Mouse (Mus musculus) CD4-positive, CD25-positive, alpha-beta regulatory T cell, adult 2 months (primary cell): ENCODE data around the gene Cand2.

Source experiments
- DNase-seq: peaks from one replicate; pipeline ENCODE4 v3.0.0-alpha.2; 2012; ENCODE audit warnings: low read depth, low spot score

Gene Cand2

DNA sequence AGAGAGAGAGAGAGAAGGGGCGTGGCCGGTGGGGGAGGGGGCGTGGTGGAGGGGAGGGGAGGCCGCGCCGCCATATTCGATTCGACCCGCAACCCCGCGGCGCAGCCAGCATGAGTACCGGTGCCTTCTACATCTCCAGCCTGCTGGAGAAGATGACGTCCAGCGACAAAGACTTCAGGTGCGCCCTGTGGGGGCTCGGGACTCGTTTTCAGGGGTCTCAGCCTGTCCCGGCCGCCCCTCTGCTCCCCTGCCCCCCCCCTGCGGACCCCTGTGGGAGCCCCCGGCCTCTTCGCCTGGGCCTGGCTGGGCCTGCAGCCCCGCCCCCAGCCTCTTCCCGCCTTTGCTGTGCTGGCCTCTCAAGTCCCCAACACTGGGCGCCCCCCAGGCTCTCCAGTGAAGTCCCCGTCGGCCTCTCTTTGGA, at the start of gene Cand2:
Gene Cand2 (plus strand): TSS at position 38 of the 421 bp plus-strand sequence.
- peak; percentile 82 for DNase-seq

- peak; percentile 80 for DNase-seq
These were observed 47.2 kb upstream of the Cand2 start for GRCm38 (mm10) chr6:115727108-115727507.

GRCm38 (mm10) chr6:115727570-115727969, 46.8 kb upstream of the Cand2 start:
- DNase-seq, result no peak

DNA sequence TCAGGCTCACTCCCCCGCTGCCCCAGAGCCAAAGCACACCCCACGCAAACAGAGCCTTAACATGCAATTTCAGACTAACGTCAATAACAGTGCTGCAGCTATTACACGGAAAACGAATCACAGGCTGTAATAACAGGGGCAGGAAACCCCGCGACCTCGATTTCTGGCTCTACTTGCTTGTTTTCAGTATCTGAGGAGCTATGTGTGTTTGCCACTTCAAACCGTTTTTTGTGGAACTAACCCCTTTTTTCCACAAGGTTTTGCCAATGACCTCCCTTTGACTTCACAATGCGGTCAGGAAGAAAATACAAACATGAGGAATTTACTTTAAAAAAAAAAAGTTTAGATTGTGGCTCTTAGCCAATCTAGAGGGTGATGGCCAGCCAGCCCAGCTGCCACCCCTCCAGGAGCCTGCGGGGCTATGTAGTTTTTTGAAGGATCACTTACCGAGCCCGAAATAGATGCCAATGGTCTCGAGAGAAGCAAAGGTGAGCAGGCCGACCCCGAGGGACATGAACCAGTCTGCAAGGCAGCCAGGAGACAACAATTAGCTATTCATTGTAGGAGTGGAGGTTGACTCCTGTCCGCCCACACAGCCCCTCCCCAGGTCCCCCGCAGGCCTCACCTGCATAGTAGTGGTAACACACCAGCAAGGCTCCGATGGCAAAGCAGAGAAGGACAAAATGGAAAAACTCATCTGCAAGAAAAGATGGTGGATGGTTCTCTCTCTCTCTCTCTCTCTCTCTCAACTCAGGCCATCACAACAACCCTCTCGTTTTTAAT, 43.6 kb upstream of the Cand2 start:
- no peak for DNase-seq

DNA sequence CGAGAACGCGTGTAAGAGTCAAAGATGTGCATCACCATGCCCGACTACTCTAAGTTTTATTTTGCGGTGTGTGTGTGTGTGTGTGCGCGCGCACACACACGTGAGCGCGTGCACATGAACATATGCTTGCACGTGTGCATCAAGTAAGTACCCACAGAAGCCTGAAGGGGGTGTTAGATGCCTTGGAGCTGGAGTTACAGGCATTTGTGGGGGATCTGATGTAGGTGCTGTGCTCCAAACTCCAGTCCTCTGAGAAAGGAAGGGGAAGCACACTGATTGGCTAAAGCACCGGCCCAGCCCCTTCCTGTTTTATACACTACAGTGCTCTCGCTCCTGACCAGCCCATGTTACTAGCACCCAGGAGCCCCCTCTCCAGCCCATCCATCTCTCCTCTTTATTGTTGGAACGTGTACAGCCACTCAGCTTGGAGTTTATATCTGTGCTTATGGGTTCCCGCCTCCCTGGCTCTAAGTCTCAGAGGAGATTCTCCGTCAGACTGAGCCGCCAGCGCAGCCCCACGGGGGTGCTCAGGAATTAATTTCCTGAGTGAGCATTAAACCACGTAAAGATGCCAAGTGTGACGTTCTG, 41.9 kb upstream of the Cand2 start:
- DNase-seq, result no peak

GRCm38 (mm10) chr6:115734909-115735308, 39.4 kb upstream of the Cand2 start:
- DNase-seq, result peak; percentile 57

DNA sequence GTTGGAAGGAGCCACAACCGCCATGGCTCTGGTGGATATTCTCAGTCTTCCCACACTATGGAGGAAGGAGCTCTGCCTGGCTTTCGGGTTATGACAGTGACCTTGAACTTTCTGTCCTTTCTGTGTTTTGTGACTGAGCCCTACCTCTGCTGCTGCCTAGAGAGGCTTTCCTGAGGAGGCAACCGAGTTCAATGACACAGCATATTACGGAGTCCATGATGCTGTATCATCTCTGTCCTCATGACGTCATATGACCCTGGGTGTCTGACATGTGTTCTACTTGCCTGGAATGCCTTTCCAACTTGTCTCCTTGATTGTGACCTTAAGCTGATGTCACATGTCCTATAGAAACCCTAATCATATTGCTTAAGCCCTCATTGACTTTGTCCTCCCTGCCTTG, 35.3 kb upstream of the Cand2 start:
- no peak for DNase-seq

DNA sequence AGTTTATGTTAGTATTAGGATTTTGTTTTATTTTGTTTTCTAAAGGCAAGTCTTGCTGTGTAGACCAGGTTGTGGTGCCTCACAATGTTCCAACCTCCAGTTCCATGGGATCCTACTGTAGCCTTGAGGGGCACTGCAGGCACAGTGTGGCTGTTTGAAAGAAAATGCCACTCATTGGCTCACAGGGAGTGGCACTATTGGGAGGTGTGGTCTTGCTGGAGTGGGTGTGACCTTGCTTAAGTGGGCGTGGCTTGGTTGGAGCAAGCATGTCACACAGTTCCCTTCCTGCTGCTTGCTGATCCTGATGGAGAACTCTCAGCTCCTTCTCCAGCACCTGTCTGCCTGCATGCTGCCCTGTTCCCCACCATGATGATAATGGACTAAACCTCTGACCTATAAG, 30.8 kb upstream of the Cand2 start:
- DNase-seq, result peak; percentile 24

GRCm38 (mm10) chr6:115746326-115746725, 28.0 kb upstream of the Cand2 start:
- no peak for DNase-seq

- no peak for DNase-seq
These were observed 18.8 kb upstream of the Cand2 start for GRCm38 (mm10) chr6:115755536-115755935.

DNA sequence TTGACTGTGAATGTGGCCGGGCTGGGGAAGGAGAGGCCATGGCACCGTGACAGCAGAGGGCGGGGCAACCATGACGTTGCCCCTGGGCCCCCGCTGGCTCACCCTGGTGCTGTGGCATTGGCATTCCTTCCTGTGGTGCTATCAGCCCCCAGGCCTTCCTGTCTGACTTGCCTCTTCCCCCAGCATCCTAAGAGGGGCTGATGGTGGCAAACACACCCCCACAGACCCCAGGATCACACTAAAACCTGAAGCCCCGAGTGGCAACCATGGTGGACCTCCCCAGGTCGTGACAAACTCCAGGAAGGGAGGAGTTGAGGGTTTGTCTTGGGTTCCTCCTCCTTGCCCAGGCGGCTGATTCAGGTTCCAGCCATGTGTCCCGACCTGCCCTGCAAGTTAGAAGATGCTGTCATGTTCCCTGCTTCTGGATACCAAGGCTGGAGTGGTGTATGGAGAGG, 15.3 kb upstream of the Cand2 start:
- DNase-seq, result peak; percentile 26

- no peak for DNase-seq
These were observed 14.9 kb upstream of the Cand2 start for GRCm38 (mm10) chr6:115759461-115759860.

GRCm38 (mm10) chr6:115760137-115760536, 14.2 kb upstream of the Cand2 start:
- no peak for DNase-seq

DNA sequence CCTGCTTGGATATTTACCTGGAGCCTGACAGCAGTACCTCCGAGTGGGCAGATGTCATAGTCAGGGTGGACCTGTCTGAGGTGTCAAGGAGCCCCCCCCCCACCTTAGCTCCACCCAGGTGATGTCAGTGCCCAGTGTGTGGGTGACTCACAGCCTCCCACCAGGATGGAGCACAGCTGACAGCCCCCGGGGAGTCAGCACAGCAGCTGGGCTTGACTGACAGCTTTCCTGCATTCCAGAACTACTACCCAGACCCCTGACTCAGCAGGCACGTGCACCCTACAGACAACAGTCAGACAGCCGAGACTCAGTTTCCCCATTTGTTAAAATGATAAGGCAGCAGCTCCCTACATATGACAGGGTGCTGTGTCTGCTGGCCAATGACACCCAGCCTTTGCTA, 13.4 kb upstream of the Cand2 start:
- DNase-seq, result no peak

GRCm38 (mm10) chr6:115761995-115762756, 12.2 kb upstream of the Cand2 start, which contains the start of gene Tmem40:
Gene Tmem40 (minus strand): TSS chr6:115762410.
- DNase-seq, result peak; percentile 69

GRCm38 (mm10) chr6:115764179-115764578, 10.2 kb upstream of the Cand2 start:
- DNase-seq, result peak; percentile 37

DNA sequence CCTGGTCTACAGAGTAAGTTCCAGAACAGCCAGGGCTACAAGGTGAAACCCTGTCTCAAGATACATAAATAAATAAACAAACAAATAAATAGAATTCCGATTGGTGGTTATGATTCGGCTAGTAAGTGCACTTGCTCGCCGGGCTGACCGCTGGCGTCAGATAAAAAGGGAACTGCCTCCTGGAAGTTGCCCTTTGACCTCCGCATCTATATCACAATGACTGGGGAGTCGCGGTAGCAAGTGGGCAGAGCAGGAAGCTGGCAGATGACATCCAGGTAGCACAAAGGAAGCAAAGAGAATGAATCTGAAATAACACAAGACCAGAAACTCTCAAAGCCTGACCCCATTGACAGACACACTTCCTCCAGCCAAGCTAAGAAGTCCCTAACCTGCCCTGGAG, 7.0 kb upstream of the Cand2 start:
- DNase-seq, result no peak

GRCm38 (mm10) chr6:115768207-115768606, 6.1 kb upstream of the Cand2 start:
- no peak for DNase-seq

DNA sequence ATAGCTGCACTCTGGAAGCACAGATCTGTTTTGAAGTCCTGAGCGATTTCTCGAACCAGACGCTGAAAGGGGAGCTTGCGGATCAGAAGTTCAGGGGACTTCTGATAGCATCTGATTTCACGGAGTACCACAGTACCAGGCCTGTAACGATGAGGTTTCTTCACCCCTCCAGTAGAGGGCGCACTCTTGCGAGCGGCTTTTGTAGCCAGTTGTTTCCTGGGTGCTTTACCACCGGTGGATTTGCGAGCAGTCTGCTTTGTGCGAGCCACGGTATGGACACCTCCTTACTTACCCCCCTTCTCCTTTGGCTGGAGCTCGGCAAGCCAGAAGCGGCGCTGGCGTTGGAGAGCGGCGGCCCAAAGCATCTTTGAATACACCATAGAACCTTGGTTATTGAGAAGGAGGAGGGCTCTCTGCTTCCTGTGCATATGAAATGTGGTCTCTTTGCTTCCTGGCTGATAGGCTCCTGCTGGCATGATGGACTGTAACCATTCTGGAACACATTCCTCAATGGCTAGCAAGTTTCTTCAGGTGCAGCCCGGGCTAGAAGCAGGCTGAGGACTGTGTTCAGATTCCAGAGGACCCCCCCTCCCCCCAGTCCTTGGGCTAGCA, 4.2 kb upstream of the Cand2 start:
- DNase-seq, result no peak

GRCm38 (mm10) chr6:115770852-115771251, 3.5 kb upstream of the Cand2 start:
- no peak for DNase-seq

DNA sequence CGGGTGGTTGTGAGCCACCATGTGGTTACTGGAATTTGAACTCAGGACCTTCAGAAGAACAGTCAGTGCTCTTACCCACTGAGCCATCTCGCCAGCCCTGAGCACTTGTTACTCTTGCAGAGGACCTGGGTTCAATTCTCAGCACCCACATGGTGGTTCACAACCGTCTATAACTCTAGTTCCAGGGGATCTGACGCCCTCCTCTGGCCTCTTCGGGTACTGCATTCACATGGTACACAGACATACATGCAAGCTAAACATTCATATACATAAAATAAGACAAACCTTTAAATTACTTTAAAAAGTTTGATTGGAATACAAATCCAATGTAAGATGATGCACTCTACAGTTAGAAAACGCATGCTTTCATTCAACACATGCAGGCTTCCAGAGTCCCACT, 2.1 kb upstream of the Cand2 start:
- DNase-seq, result peak; percentile 42

GRCm38 (mm10) chr6:115772604-115773003, 1.7 kb upstream of the Cand2 start:
- DNase-seq, result peak; percentile 66
